Mouse (Mus musculus): ENCODE data around the gene Arl5c.
A peak's percentile ranks its signal among the peaks of the same experiment; 100 is the strongest.

GRCm38 (mm10) chr11:98018858-98019641 lies 23.1 kb upstream of the Arl5c start:
- TF ChIP-seq POLR2A (IDR thresholded peaks at IDR 0.05; ENCODE audit: borderline replicate concordance, control insufficient read depth, low read depth, low read length): no peak
- TF ChIP-seq CTCF (IDR thresholded peaks at IDR 0.05; ENCODE audit: control insufficient read depth, insufficient read depth, low read length): peak; percentile 32; the same call in 1 of the 2 replicates

Data from bone marrow, adult 2 months (tissue).